Mouse (Mus musculus) stomach, postnatal 0 days (tissue): ENCODE results near the gene Ang. TPM values are rescaled to one million over a fixed set of nuclear protein-coding genes. Genes with fewer than 3 reads are reported as not detected.
A peak's percentile ranks its signal among the peaks of the same experiment; 100 is the strongest.

Experiments used
- ATAC-seq: fragments of 200-750 bp; cut with Nextera tagmentation; 2 replicates; pipeline ENCODE4 v1.8.0; 2017; ENCODE audit not compliant: low FRiP score, low TSS enrichment
- DNase-seq: peaks from one replicate; pipeline ENCODE4 v3.0.0-alpha.2; 2016; ENCODE audit warnings: low spot score
- H3K27ac ChIP-seq: fragments of 300-500 bp; sonication (generic); replicated peaks from 2 replicates; pipeline ENCODE4 v1.5.1; 2014; ENCODE audit warnings: mild to moderate bottlenecking, control low read depth
- H3K27me3 ChIP-seq: fragments of 300-500 bp; sonication (generic); 2 replicates; pipeline ENCODE4 v1.6.1; 2014; ENCODE audit warnings: low read length; ENCODE audit not compliant: control insufficient read depth, insufficient read depth
- H3K36me3 ChIP-seq: fragments of 300-500 bp; sonication (generic); 2 replicates; pipeline ENCODE4 v1.6.1; 2014; ENCODE audit warnings: low read length, mixed read lengths; ENCODE audit not compliant: control insufficient read depth, insufficient read depth
- H3K4me1 ChIP-seq: fragments of 300-500 bp; sonication (generic); replicated peaks from 2 replicates; pipeline ENCODE4 v1.6.1; 2014; ENCODE audit warnings: antibody characterized with exemption; ENCODE audit not compliant: control insufficient read depth, insufficient read depth
- H3K4me2 ChIP-seq: fragments of 300-500 bp; sonication (generic); replicated peaks from 2 replicates; pipeline ENCODE4 v1.6.1; 2014; ENCODE audit warnings: low read depth, mild to moderate bottlenecking, control low read depth, moderate library complexity
- H3K4me3 ChIP-seq: fragments of 300-500 bp; sonication (generic); 2 replicates; pipeline ENCODE4 v1.5.1; 2014; ENCODE audit warnings: low read depth, low read length, control low read depth
- H3K9ac ChIP-seq: fragments of 300-500 bp; sonication (generic); 2 replicates; pipeline ENCODE4 v1.6.1; 2014; ENCODE audit warnings: mild to moderate bottlenecking, low read length, control low read depth, mixed read lengths
- H3K9me3 ChIP-seq: fragments of 300-500 bp; sonication (generic); 2 replicates; pipeline ENCODE4 v1.6.1; 2016; ENCODE audit warnings: low read length; ENCODE audit not compliant: control insufficient read depth
- CTCF ChIP-seq: IDR thresholded peaks from 2 replicates; pipeline ENCODE4 v1.5.1; 2016; ENCODE audit warnings: antibody characterized with exemption, low read depth, mild to moderate bottlenecking, moderate library complexity
- EP300 ChIP-seq: optimal IDR thresholded peaks from 2 replicates; pipeline ENCODE3; 2016; ENCODE audit warnings: antibody characterized with exemption
- WGBS: fragments of 180-500 bp; shearing (Covaris S2); extraction: QIAGEN DNeasy Blood & Tissue Kit; methylation state at CpG from one replicate; pipeline ENCODE4 v1.1.7; 2014; 5-methylcytosine and 5-hydroxymethylcytosine counted together
- polyA plus RNA-seq: library from polyadenylated mRNA; unstranded; fragments of >200 nt; fragmentation: Nextera tagmentation; extraction: Ambion mirVana; gene quantifications from 2 replicates; pipeline ENCODE4 v1.2.1, GENCODE M21; 2015

Ang gene
- polyA plus RNA-seq, 1 experiment from 2014 or later: 29.5 TPM

- H3K4me3 ChIP-seq: no peak overlapping the region
- H3K4me2 ChIP-seq: no peak overlapping the region
- 54% methylated on average over 3 of the region's 3 CpGs for WGBS
- no peak for ATAC-seq
- H3K27me3 ChIP-seq: no peaks in the 10 kb centered on the region
- H3K9me3 ChIP-seq: no peaks in the 10 kb centered on the region
- H3K4me1 ChIP-seq: no peaks in the 10 kb centered on the region
- no peak overlapping the region for H3K9ac ChIP-seq
- H3K36me3 ChIP-seq: no peaks in the 10 kb centered on the region
- no peak for TF ChIP-seq EP300
- TF ChIP-seq CTCF: no peak
- no peak for DNase-seq
- peak overlapping the region; percentile 24 for H3K27ac ChIP-seq
Observed at GRCm38 (mm10) chr14:51148006-51148405, 57.1 kb downstream of the Ang start.

- 50% methylated on average over 5 of the region's 5 CpGs for WGBS
- no peak overlapping the region for H3K4me2 ChIP-seq
- DNase-seq (no peak), ATAC-seq (no peak)
- H3K4me3 ChIP-seq: no peak overlapping the region
- H3K9ac ChIP-seq: no peak overlapping the region
- no peaks in the 10 kb centered on the region for H3K4me1 ChIP-seq
- no peaks in the 10 kb centered on the region for H3K36me3 ChIP-seq
- no peaks in the 10 kb centered on the region for H3K9me3 ChIP-seq
- H3K27ac ChIP-seq: no peak overlapping the region
- TF ChIP-seq CTCF (no peak), EP300 (no peak)
- no peaks in the 10 kb centered on the region for H3K27me3 ChIP-seq
Observed at GRCm38 (mm10) chr14:51149164-51149563, 58.2 kb downstream of the Ang start.

- TF ChIP-seq CTCF (no peak), EP300 (no peak)
- 75% methylated on average over 3 of the region's 3 CpGs for WGBS
- Histone ChIP-seq H3K9me3 (no peaks in the 10 kb centered on the region), H3K4me1 (no peaks in the 10 kb centered on the region), H3K27me3 (no peaks in the 10 kb centered on the region), H3K9ac (no peak overlapping the region), H3K4me3 (no peak overlapping the region), H3K36me3 (no peaks in the 10 kb centered on the region), H3K4me2 (no peak overlapping the region), H3K27ac (no peak overlapping the region)
- ATAC-seq (no peak), DNase-seq (no peak)
Observed at GRCm38 (mm10) chr14:51150206-51150831, 59.4 kb downstream of the Ang start.

Other genes with a start within 250 kb of the Ang start
- 6.2 and 7.8 TPM in 2 replicates for gene Tep1, start 220.6 kb upstream of the Ang start, polyA plus RNA-seq
- gene Klhl33, start 193.6 kb upstream of the Ang start, polyA plus RNA-seq: 0.31 and 0.33 TPM in 2 replicates
- 69.4 and 71.7 TPM in 2 replicates for gene Osgep, start 166.3 kb upstream of the Ang start, polyA plus RNA-seq
- 92.1 and 100.0 TPM in 2 replicates for gene Apex1, start 166.2 kb upstream of the Ang start, polyA plus RNA-seq
- gene Pip4p1, start 160.3 kb upstream of the Ang start, polyA plus RNA-seq: 38.3 and 42.7 TPM in 2 replicates
- gene Pnp, start 160.1 kb upstream of the Ang start, polyA plus RNA-seq: 44.7 and 48.6 TPM in 2 replicates
- gene Gm49342, start 146.6 kb upstream of the Ang start, polyA plus RNA-seq: not detected in 2 replicates
- 0.33 and 0.40 TPM in 2 replicates for gene Pnp2, start 135.2 kb upstream of the Ang start, polyA plus RNA-seq
- gene Rnase10, start 83.4 kb upstream of the Ang start, polyA plus RNA-seq: 0.11 and 0.23 TPM in 2 replicates
- gene Rnase9, start 49.3 kb upstream of the Ang start, polyA plus RNA-seq: not detected in 2 replicates
- gene Rnase11, start 41.0 kb upstream of the Ang start, polyA plus RNA-seq: not detected in 2 replicates
- gene Rnase12, start 33.5 kb upstream of the Ang start, polyA plus RNA-seq: 0.52 and 0.57 TPM in 2 replicates
- gene Olfr750, start 16.7 kb upstream of the Ang start, polyA plus RNA-seq: not detected in 2 replicates
- 152 and 157 TPM in 2 replicates for gene Rnase4, start 73 bp upstream of the Ang start, polyA plus RNA-seq
- not detected in 2 replicates for gene Eddm3b, start 23.3 kb downstream of the Ang start, polyA plus RNA-seq
- 1.2 and 1.3 TPM in 2 replicates for gene Rnase6, start 32.8 kb downstream of the Ang start, polyA plus RNA-seq
- gene Rnase1, start 55.6 kb downstream of the Ang start, polyA plus RNA-seq: 21.1 and 24.2 TPM in 2 replicates
- 0.31 and 0.39 TPM in 2 replicates for gene Rnase2b, start 71.1 kb downstream of the Ang start, polyA plus RNA-seq
- 0.46 and 0.76 TPM in 2 replicates for gene Ang2, start 108.0 kb downstream of the Ang start, polyA plus RNA-seq
- not detected in 2 replicates for gene Ear14, start 112.2 kb downstream of the Ang start, polyA plus RNA-seq
- not detected in 2 replicates for gene Rnase2a, start 165.0 kb downstream of the Ang start, polyA plus RNA-seq